Mouse (Mus musculus) gastrocnemius, adult 18-20 months (tissue): Measurements from ENCODE around the gene Susd2. TPM values are rescaled to one million over a fixed set of nuclear protein-coding genes. Genes with fewer than 3 reads are reported as not detected.
A peak's percentile ranks its signal among the peaks of the same experiment; 100 is the strongest.

ENCODE experiments used
- DNase-seq: peaks from one replicate; pipeline ENCODE4 v3.0.0; 2021; ENCODE audit warnings: low spot score
- total RNA-seq, 2 experiments: library from RNA; stranded (reverse); gene quantifications; 2 replicates each; pipeline ENCODE4 v1.2.3; 2021

Susd2 gene
- total RNA-seq, 2 experiments from 2014 or later, result 1.8 to 2.3 TPM

DNA sequence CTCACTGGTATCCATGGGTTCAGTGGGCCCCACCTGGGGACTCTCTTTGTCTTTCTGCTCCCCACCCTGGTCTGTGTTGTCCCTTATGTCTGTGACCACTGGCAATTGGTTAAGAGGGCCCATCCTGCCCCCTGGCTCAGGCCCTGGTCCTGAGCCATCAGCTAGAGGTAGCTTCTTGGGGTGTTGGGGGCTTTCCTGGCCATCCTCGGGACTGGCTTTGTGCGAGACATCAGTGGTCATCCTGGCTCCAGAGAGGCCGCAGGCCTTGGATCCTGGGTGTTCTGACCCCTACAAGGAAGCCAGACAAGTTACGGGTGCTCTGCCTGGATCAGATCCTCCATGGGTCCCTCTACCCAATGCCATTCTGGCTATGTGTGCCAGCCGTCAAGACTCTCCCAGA lies 13.4 kb upstream of the Susd2 start:
- DNase-seq, result no peak

GRCm38 (mm10) chr10:75654053-75654452 lies 10.2 kb upstream of the Susd2 start:
- DNase-seq, result no peak

DNA sequence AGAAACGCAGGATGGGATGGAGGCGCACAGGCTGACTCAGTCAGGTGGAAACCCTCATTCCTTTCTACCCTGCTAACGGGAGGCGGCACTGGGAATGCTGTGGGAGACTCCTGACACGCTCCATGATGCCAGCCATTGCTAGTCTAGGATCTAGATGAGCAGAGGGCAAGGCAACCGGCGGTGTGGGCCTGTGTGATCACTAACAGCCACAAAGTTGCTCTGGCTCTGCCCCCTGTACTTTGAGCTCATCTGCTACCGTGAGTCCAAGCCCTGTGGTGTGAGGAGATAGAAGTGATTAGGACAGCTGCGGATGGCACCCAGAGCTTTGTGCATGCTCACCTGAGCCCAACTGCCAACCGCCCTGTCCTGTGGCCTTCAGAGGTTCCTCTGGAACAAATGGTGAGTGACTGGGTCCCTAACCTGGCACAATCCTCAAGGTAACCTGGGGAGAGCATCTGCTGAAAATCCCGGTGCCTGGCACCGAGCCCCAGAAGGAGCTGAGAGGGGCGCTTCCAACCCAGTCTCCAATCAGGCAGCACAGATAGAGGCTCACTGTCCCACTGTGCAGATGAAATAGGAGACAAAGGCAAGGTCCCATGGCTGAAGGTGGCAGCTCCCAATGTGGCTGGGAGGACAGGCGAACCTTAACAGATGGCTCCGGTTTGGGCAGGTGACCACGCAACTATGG lies 7.7 kb upstream of the Susd2 start:
- DNase-seq, result no peak

DNA sequence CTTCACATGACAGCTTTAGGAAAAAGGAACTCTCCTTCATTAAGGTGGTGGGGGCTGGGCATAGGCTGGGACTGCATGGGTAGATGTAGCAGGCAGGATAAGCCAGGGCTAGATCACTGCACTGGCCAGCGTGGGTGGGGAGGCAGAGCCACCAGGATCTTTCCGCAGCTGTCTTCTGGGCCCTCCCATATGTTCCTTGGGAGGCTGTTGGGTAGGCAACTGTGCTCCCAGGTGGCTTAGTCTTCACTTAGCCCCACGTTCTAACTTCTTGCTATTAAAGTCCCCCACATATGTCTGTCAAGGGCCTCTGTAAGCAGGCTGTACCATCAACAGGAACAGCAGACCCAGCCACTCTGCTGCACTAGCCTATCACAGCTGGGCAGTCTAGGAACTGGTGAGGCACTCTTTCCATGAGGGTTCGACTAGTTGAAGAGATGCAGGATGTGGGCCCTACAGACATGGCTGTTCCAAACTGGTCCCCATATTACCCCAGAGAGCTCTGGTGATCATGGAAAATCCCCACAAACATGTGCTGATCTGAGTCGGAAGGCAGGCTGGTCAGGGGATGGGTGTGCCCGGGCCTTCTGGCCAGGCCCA lies 6.6 kb upstream of the Susd2 start:
- no peak for DNase-seq

GRCm38 (mm10) chr10:75649406-75649995 lies 5.7 kb upstream of the Susd2 start:
- no peak for DNase-seq

DNA sequence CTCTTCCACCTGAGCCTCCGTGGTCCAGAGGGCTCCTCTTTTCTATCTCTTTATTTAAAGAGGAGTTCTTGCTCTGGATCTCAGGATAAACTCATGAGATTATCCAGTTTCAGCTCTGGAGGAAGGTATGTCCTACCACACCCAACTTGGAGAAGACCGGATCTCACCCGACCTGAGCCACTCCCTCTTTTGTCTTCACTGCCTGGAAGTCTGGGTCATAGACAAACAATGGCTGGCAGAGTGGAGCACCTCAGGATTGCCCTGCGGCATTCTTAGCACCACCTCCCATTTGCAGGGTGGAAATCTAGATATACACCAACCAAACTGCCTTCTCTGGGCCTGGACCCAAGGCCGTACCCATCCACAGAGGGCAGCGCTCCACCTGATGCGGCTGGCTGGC lies 5.2 kb upstream of the Susd2 start:
- no peak for DNase-seq

DNA sequence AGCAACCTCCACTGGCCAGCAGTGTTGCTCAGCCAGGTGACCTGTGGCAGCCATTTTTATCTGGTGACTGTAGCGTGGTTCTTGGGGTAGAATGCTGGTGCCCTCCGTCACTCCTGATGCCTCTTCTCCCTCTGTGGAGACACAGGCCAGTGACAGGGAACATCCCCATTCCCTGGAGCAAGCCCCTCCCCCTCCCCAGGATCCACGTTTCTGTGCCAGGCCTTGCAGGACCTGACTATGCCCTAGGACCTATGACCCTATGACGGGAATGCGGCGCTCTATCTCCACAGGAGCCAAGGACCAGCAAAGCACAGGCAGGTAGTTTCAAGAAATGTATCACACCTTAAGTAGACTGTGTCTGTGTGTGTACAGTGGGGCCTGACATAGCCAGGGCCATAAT lies 4.3 kb upstream of the Susd2 start:
- DNase-seq, result no peak

- DNase-seq, result peak; percentile 46
Observed at GRCm38 (mm10) chr10:75647362-75647761, 3.6 kb upstream of the Susd2 start.

- no peak for DNase-seq
Observed at GRCm38 (mm10) chr10:75646406-75646805, 2.6 kb upstream of the Susd2 start.

- DNase-seq, result no peak
Observed at GRCm38 (mm10) chr10:75645616-75646015, 1.8 kb upstream of the Susd2 start.

DNA sequence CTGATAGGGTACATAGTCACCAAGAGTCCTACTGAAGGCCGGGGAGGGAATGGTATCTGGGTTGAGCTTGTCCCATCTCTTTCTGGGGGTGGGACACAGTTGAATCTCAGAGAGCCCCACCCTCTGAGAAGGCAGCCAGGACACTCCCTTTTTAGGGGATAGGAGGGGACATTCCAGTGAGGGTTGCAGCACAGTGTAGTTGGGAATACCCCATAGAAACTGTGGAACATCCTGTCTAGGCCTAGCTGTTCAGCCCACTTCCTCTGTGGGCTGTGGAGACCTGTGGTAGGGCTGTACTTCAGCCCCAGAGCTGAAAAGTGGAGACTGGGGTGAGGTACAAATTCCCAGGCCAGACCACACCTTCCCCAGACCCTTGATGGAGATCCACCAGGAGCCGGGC lies 917 bp downstream of the Susd2 start:
- DNase-seq, result no peak

GRCm38 (mm10) chr10:75642436-75642835 lies 1.4 kb downstream of the Susd2 start:
- DNase-seq, result no peak

DNA sequence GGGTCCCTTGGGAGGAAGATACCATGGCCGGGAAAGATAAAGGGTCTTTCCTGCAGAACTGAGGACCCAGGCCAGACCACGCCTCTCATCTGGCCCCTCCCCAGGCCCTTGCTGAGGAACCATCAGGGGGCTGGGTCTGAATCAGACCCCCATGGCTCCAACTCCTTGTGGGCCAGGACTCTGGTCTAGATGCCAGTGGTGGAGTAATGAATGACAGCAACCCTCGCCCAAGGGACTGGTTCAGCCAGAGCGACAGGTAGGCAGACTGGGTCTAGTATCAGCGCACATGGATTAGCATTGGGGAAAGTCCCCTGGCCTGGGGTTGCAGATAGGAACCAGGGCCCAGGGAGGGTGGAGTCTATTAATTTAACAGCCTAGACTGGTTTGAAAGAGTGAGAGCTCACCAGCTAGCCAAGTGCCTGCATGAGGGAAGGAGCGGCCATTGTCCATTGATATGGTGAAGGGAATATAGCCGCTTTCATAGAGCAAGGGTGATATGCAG lies 2.0 kb downstream of the Susd2 start:
- DNase-seq, result no peak

GRCm38 (mm10) chr10:75637711-75638110 lies 6.1 kb downstream of the Susd2 start:
- DNase-seq, result no peak

GRCm38 (mm10) chr10:75636084-75636786 lies 7.6 kb downstream of the Susd2 start:
- no peak for DNase-seq

- DNase-seq, result peak; percentile 94
Observed at GRCm38 (mm10) chr10:75635693-75636055, 8.1 kb downstream of the Susd2 start.

GRCm38 (mm10) chr10:75635019-75635692 lies 8.7 kb downstream of the Susd2 start:
- DNase-seq, result no peak

GRCm38 (mm10) chr10:75634610-75635009 lies 9.2 kb downstream of the Susd2 start:
- DNase-seq, result no peak

GRCm38 (mm10) chr10:75633576-75634139 lies 10.2 kb downstream of the Susd2 start:
- DNase-seq, result no peak

GRCm38 (mm10) chr10:75633048-75633447 lies 10.8 kb downstream of the Susd2 start:
- DNase-seq, result peak; percentile 56

DNA sequence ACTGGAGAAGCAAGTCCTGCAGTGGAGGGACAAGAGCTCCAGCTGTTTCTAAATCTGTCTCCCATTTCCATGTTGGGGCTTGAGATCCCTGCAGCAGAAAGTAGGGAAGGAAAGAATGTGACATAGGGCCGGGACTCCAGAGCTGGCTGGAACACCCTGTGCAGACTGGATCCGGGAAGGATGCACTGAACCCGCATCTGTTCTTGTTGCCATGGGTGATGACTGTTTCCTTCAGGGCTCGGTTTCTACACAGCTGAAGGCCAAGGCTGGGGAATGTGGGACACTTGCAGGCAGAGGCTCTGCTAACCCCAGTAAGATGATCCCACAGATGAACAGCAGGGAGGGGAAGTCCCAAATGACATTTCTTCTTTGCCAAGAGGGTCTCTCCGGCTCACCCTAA lies 11.2 kb downstream of the Susd2 start:
- DNase-seq, result peak; percentile 82
